Mouse (Mus musculus): ENCODE measurements at regions not wholly inside any gene's neighbourhood (a gene's known extent, or its start where the extent isn't known, plus 50 kb on each side); places are given as distances from the start of the nearest gene placed in this dataset.

DNA sequence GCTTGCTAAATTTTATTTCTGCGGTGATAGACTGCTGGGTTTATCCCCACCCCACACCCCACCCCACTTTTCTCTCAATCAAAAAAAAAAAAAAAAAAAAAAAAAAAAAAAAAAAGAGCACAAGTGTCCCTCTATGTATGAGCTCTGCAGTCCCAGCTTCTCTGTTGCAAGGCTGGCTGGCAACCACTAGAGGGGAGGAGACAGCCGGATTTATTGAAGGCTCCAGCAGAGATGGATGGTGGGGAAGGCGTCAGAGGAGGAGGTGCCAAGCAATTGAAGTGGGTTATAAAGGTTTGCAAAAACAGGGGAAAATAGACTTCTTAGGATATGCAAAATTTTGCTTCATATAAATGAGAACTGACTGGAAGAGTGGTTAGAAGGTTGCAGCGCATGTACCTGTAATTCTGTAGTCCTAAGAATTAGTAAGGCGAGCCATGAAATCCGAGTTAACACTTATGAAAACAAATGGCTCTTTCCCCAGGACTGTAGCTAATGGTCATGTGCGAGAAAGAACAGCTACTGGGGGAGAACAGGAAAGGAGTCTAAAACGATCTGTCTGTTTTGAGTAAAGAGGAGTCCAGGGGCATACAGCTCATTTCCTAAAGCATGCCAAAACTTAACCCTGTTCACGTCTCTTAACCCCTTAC, 885.1 kb upstream of the Pou3f3 start:
- peak; percentile 35 for TF ChIP-seq CTCF (conservative IDR thresholded peaks at IDR 0.05; ENCODE audit: low read length)
- no peak for TF ChIP-seq NANOG (IDR thresholded peaks at IDR 0.05; ENCODE audit: borderline replicate concordance, low read length)
- H3K4me3 ChIP-seq (replicated peaks; ENCODE audit: low read length): no peak overlapping the region
- no peaks in the 10 kb centered on the region for H3K9me3 ChIP-seq (ENCODE audit: low read length)
- H3K4me1 ChIP-seq (replicated peaks; ENCODE audit: low read depth, low read length): no peaks in the 10 kb centered on the region
- no peaks in the 10 kb centered on the region for H3K27me3 ChIP-seq (ENCODE audit: insufficient read depth, low read length)
- no peaks in the 10 kb centered on the region for H3K36me3 ChIP-seq (ENCODE audit: insufficient read depth, low read length)

DNA sequence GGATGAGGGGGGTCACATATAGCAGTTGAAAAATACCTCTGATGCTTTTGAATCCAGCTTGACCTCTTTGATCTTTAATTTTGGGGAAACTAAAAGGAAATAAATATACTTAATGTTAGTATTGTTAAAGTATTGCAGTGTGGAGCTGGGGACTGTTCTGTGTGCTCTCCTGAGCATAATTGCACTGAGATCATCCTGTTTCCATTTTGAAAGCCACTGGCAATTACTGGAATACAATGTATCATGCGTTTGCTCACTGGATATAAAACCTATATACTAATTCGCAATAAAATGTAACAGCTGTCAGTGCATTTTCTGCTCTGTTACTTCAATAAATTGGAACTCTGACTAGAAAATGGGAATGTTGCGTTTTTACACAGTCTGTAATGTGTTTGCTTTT, 884.4 kb upstream of the Pou3f3 start:
- Histone ChIP-seq H3K4me1 (replicated peaks; ENCODE audit: low read depth, low read length) (no peaks in the 10 kb centered on the region), H3K4me3 (replicated peaks; ENCODE audit: low read length) (no peak overlapping the region), H3K27me3 (ENCODE audit: insufficient read depth, low read length) (no peaks in the 10 kb centered on the region), H3K36me3 (ENCODE audit: insufficient read depth, low read length) (no peaks in the 10 kb centered on the region), H3K9me3 (ENCODE audit: low read length) (no peaks in the 10 kb centered on the region)
- TF ChIP-seq CTCF (conservative IDR thresholded peaks at IDR 0.05; ENCODE audit: low read length) (no peak), POU5F1 (IDR thresholded peaks at IDR 0.05; ENCODE audit: borderline replicate concordance, low read length) (no peak), NANOG (IDR thresholded peaks at IDR 0.05; ENCODE audit: borderline replicate concordance, low read length) (no peak)

DNA sequence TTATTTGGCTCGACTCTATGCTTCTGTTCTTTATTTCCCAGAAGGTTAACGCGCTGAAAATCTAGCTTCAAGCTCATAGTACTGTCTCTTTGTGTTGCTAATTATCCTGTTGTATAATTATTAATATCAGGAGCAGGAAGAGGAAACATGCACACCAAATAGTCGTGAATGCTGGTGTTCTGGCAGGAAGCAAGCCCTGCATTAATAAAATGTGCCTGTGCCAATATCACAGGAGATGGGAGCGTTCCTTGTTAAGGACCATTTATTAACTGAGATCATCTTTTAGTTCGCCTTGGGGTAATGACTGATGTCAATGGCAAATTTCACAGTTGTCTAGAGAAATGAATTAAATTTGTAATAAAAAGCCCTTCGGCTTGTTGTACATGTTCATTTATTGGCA, 883.5 kb upstream of the Pou3f3 start:
- Histone ChIP-seq H3K4me3 (replicated peaks; ENCODE audit: low read length) (no peak overlapping the region), H3K9me3 (ENCODE audit: low read length) (no peaks in the 10 kb centered on the region), H3K36me3 (ENCODE audit: insufficient read depth, low read length) (no peaks in the 10 kb centered on the region), H3K4me1 (replicated peaks; ENCODE audit: low read depth, low read length) (no peaks in the 10 kb centered on the region), H3K27me3 (ENCODE audit: insufficient read depth, low read length) (no peaks in the 10 kb centered on the region)
- TF ChIP-seq POU5F1 (IDR thresholded peaks at IDR 0.05; ENCODE audit: borderline replicate concordance, low read length) (no peak), CTCF (conservative IDR thresholded peaks at IDR 0.05; ENCODE audit: low read length) (no peak), NANOG (IDR thresholded peaks at IDR 0.05; ENCODE audit: borderline replicate concordance, low read length) (no peak)

- no peaks in the 10 kb centered on the region for H3K36me3 ChIP-seq (ENCODE audit: insufficient read depth, low read length)
- H3K27me3 ChIP-seq (ENCODE audit: insufficient read depth, low read length): no peaks in the 10 kb centered on the region
- no peaks in the 10 kb centered on the region for H3K9me3 ChIP-seq (ENCODE audit: low read length)
- TF ChIP-seq POU5F1 (IDR thresholded peaks at IDR 0.05; ENCODE audit: borderline replicate concordance, low read length): no peak
- no peak for TF ChIP-seq CTCF (conservative IDR thresholded peaks at IDR 0.05; ENCODE audit: low read length)
- TF ChIP-seq NANOG (IDR thresholded peaks at IDR 0.05; ENCODE audit: borderline replicate concordance, low read length): no peak
- H3K4me3 ChIP-seq (replicated peaks; ENCODE audit: low read length): no peak overlapping the region
- H3K4me1 ChIP-seq (replicated peaks; ENCODE audit: low read depth, low read length): no peaks in the 10 kb centered on the region
Observed at GRCm38 (mm10) chr1:41814032-41815005, 881.2 kb upstream of the Pou3f3 start.

DNA sequence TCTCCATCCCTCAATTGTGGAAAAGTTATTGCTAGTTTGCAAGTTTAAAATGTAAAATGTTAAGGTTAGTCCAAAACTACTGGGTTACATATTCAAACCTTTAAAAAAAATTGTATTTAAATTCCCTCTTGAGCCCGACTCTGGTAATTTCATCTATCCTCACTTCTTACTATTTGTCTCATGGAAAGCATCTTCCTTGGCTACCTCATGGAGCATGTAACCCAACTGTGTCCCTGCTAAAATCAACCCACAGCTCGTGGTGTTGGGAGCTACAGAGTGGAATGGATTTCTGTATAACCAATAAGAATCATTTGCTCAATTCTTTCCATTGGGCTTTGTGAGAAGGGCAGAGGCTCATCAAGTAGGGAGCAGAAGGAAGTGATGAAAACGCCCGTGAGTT, 880.5 kb upstream of the Pou3f3 start:
- TF ChIP-seq NANOG (IDR thresholded peaks at IDR 0.05; ENCODE audit: borderline replicate concordance, low read length): no peak
- TF ChIP-seq POU5F1 (IDR thresholded peaks at IDR 0.05; ENCODE audit: borderline replicate concordance, low read length): no peak
- TF ChIP-seq CTCF (conservative IDR thresholded peaks at IDR 0.05; ENCODE audit: low read length): no peak
- Histone ChIP-seq H3K4me3 (replicated peaks; ENCODE audit: low read length) (no peak overlapping the region), H3K27me3 (ENCODE audit: insufficient read depth, low read length) (no peaks in the 10 kb centered on the region), H3K9me3 (ENCODE audit: low read length) (no peaks in the 10 kb centered on the region), H3K4me1 (replicated peaks; ENCODE audit: low read depth, low read length) (no peaks in the 10 kb centered on the region), H3K36me3 (ENCODE audit: insufficient read depth, low read length) (no peaks in the 10 kb centered on the region)

GRCm38 (mm10) chr1:41822742-41823141, 872.8 kb upstream of the Pou3f3 start:
- Histone ChIP-seq H3K9me3 (ENCODE audit: low read length) (no peaks in the 10 kb centered on the region), H3K36me3 (ENCODE audit: insufficient read depth, low read length) (no peaks in the 10 kb centered on the region), H3K4me3 (replicated peaks; ENCODE audit: low read length) (no peak overlapping the region), H3K27me3 (ENCODE audit: insufficient read depth, low read length) (no peaks in the 10 kb centered on the region), H3K4me1 (replicated peaks; ENCODE audit: low read depth, low read length) (no peaks in the 10 kb centered on the region)
- no peak for TF ChIP-seq POU5F1 (IDR thresholded peaks at IDR 0.05; ENCODE audit: borderline replicate concordance, low read length)
- TF ChIP-seq CTCF (conservative IDR thresholded peaks at IDR 0.05; ENCODE audit: low read length): no peak
- TF ChIP-seq NANOG (IDR thresholded peaks at IDR 0.05; ENCODE audit: borderline replicate concordance, low read length): no peak

DNA sequence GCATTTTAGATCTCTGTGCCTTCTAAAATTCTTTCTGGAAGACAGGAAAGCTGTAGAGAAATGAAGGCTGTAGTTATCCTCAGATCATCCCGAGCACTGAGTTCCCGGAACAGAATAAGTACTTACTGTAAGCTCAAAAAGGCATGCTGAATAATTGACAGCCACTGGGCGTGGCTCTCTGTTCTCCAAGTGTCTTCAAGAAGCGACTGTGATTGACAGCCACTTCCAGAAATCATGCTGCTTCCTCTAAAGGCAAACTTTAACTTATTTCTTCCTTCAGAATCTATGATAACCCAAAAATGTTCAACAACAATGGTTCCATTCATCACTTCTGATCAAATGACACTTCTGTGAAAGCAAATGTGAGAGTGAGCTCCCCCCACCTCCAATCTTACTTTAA, 870.3 kb upstream of the Pou3f3 start:
- TF ChIP-seq POU5F1 (IDR thresholded peaks at IDR 0.05; ENCODE audit: borderline replicate concordance, low read length) (no peak), NANOG (IDR thresholded peaks at IDR 0.05; ENCODE audit: borderline replicate concordance, low read length) (no peak), CTCF (conservative IDR thresholded peaks at IDR 0.05; ENCODE audit: low read length) (no peak)
- no peaks in the 10 kb centered on the region for H3K4me1 ChIP-seq (replicated peaks; ENCODE audit: low read depth, low read length)
- H3K9me3 ChIP-seq (ENCODE audit: low read length): no peaks in the 10 kb centered on the region
- no peak overlapping the region for H3K4me3 ChIP-seq (replicated peaks; ENCODE audit: low read length)
- H3K27me3 ChIP-seq (ENCODE audit: insufficient read depth, low read length): no peaks in the 10 kb centered on the region
- H3K36me3 ChIP-seq (ENCODE audit: insufficient read depth, low read length): no peaks in the 10 kb centered on the region

- TF ChIP-seq POU5F1 (IDR thresholded peaks at IDR 0.05; ENCODE audit: borderline replicate concordance, low read length) (no peak), CTCF (conservative IDR thresholded peaks at IDR 0.05; ENCODE audit: low read length) (no peak), NANOG (IDR thresholded peaks at IDR 0.05; ENCODE audit: borderline replicate concordance, low read length) (no peak)
- H3K4me1 ChIP-seq (replicated peaks; ENCODE audit: low read depth, low read length): no peaks in the 10 kb centered on the region
- no peaks in the 10 kb centered on the region for H3K9me3 ChIP-seq (ENCODE audit: low read length)
- no peak overlapping the region for H3K4me3 ChIP-seq (replicated peaks; ENCODE audit: low read length)
- no peaks in the 10 kb centered on the region for H3K36me3 ChIP-seq (ENCODE audit: insufficient read depth, low read length)
- no peaks in the 10 kb centered on the region for H3K27me3 ChIP-seq (ENCODE audit: insufficient read depth, low read length)
Observed at GRCm38 (mm10) chr1:41831641-41832040, 863.9 kb upstream of the Pou3f3 start.

All from E14TG2a.4 (cell line).